Mouse (Mus musculus) spleen, adult 12 weeks (tissue): ENCODE measurements around the gene Cers1.
A peak's percentile ranks its signal among the peaks of the same experiment; 100 is the strongest.

Experiments used
- DNase-seq: peaks from one replicate; pipeline ENCODE4 v3.0.0; 2022; ENCODE audit warnings: low spot score

The Cers1 gene

DNA sequence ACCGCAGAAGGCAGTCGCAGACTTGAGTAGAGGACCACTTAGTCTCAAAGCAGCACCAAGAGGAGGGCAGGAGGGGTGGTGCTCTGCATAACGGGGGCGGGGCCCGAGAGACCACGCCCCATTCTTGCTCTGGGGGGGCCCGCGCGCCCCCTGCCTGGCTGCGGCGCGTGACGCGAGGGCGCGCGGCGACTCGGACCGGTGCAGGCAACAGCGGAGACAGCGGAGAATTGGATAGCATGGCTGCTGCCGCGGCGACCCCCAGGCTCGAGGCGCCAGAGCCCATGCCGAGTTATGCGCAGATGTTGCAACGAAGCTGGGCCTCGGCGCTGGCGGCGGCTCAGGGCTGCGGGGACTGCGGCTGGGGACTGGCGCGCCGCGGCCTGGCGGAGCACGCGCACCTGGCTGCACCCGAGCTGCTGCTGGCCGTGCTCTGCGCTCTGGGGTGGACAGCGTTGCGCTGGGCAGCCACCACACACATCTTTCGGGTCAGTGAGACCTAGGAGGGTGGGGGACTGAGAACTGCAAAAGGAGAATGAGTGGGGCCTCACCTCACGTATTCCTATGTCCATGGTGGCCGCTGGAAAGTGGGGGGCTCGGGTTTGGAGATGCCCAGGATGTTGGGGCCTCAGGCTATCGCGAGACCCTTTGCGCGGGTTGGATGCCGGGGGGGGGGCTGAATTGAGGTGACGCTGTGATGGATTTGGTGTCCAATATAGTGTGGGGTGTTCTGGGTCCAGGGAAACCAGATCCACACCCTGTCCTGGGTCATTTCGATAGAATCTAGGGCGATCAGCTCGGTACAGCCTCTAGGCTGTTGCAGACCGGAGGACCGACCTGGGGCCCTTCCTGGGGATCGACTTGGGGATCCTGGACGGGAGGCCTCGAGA, at the start of gene Cers1:
TSS of gene Cers1 (plus strand) at position 152 of the 887 bp plus-strand sequence.
- no peak for DNase-seq

DNA sequence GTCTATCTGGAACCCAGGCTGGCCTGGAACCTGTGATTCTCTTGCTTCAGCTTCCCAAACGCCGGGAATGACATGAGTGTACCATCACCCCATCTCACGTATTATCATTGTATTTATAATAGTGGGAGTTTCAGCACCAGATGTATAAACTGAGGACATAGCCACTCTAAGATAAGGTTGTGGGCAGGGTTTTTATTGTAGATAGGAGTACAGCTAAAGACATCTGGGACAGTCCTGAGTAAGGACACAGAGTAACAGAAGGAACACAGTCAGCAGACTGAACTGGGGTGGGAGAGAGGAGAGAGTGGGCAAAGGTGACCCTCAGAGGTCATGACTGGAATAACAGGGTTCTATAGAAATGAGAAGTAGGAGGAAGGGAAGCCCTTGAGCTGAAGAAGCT, 47.9 kb upstream of the Cers1 start:
- DNase-seq, result no peak

DNA sequence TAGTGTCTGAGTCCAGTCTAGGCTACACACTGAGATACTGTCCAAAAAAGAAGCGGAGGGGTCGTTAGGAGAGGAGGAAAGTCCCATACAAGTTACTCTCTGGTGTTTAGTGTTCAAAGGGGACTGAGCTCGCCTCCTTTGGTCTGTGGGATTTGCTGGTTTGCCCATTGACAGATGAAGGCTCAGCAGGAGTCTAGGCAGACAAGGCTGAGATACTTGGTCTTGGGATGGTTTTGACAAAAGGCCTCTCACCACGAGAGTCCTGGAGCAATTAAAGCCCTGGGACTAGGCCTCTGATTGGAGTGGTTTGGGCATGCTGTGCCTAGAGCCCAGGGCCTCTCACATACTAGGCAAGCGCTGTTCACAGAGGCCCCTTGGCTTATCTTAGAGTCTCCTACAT, 47.3 kb upstream of the Cers1 start:
- DNase-seq, result no peak

DNA sequence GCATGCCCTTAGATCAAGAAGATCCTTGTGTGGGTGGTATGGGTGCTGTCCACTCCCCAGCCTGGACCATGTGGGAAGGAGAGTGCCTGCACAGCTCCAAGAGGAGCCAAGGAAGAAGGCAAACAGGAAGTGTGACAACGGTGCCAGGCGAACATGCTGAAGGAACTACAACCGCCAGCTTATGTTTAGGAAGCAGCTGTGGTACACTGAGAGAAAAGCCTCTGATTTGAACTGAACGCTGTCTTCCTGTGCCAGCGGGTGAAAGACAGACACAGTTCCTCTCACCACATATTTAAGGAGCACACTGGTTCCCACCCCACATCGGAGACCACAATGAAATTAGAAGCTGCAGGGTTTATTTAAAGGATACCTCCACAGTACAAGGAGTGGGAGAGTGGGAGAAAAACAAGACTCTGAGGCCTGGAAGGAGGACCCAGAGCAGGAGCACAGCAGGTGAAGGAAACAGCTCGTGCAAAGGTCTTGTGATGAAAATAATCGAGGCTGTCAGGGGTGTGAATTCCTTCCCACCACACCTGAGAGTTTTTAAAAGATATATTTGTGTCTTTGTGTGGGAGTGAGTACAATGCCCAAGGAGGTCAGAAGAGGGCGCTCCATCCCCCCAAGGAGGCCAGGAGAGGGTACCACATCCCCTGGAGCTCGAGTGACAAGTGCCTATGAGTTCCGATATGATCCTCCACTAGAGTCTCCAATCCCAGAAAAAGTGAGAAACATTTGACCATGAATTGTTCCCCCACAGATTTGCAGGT, 46.6 kb upstream of the Cers1 start:
- no peak for DNase-seq

DNA sequence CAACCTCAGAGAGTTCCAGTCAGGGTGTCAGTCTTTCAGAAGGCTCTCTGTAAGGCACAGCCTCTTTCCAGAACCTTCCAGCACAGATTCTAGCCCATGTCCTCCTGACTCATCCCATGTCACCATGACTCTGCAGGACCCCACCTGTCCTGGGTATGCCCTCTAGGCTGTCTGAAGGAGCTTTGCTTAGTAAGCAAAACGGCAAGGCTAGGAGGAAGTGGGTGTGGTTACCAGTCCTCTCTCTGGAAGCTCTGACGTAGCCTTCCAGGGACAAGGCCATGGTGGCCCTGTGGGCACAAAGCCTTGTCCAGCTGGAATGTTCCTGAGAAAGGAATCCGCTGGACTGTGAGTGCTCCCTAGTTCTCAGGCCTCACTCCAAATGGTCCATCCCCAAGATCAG, 42.6 kb upstream of the Cers1 start:
- no peak for DNase-seq

DNA sequence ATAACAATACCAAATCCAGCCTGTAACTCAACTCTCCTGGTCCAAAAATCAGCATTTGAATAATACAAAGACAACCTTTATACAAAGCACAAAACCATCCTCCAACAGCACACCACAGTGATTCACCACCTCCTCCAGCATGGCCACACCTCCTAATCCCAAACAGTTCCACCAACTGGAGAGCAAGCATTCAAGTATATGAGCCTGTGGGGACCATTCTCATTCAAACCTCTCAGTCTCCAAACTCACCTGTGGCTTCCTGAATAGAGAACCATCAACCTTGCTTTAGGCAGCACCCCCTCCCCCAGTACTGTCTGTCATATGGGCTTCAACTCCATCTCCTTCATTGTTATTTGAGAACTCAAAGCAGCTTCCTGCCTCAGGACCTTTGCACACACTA, 41.2 kb upstream of the Cers1 start:
- DNase-seq, result no peak

DNA sequence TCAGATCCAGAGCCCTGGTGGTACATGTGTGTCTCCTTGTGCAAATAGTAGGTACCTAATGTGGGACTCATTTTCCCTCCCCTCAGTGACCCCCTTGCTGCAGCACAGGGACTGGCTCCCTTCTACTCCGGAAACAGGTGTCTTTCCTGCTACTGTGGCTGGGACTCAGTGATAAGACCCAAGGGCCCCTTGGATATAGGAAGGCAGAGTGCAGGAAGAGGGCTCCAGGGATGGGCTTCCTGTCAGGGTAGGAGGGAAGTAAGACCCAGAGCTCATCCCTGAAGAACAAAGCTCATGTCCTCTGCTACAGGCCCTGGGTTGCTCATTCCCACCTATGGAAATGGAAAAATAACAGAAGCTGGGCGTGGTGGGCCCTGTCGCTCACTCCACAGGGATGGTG, 39.1 kb upstream of the Cers1 start:
- no peak for DNase-seq

DNA sequence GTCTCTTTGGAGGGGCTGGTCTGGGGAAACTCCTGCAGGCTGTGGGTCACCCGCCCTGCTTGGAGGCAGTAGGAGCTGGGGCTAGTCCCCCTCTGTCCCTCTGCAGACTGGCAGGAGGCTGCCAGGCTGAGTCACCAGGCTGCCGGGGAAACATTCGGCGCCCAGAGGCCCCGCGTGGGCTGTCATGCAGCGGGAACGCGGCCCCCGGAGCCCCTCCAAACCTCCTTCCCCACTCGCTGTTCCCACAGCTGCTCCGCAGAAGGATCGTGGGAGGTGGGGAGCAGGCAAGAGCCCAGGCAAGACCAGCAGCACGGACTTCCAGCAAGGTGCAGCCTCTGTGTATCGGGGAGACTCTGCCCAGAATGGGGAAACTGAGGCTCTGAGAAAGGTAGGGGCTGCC, 37.4 kb upstream of the Cers1 start:
- no peak for DNase-seq

DNA sequence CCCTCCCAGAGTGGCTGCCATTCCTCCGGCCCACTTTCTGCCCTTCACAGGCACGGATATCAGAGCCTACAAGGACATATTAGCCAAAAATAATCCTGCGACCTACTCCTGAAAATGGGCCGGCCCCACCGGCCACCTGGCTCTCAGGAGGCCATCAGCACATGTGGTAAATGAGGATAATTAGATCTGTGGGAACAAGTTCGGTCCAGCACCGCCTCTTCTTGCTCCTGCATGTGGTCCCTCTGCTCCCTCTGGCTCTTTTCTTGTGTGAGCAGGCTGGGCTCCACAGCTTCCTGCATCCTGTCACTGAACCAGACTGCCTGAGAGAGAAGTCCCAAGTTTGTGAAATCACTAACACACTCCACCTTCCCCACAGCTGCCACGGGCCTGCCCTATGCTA, 36.3 kb upstream of the Cers1 start:
- no peak for DNase-seq

DNA sequence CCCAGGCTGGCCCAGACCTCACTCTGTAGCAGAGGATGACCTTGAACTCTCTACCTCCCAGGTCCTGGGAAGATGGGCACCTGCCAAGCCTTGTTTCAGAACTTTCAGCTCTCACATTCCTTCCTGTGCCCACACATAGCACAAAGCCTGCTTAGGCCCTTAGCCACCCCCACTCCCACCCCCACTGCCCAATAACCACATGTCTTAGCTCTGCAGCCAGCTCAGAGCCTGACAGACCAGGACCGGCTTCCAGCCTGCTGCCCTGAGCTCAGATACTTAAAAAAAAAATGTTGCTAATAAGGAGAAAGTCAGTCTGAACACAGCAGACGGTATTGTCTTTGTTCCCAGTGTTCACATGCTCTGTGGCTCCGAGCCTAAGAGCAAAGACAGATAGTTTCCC, 34.6 kb upstream of the Cers1 start:
- DNase-seq, result no peak

DNA sequence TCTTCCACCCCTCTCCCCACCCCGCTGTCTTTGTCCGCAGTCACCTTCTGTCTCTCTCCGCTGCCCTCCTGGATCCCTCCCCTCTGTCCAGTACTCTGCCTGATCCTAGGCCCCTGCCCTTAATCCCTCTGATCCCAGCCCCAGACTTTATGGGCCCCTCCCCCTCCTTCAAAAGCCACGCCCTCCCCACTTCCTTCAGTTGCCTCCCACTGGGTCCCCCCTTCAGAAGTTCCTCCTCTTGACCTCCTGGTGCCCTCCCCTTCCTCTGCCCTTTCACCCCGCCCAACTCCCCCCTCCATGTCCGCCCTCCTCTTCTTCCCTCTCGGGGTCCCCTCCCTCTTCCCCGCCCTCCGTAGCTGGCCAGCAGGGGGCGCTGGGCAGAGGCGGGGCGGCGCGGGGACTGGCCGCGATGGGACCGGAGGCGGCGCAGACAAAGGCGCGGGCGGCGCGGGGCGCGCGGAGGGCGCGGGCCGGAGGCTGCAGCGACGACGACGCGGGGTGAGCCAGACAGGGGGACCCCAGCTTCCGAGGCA, 32.9 kb upstream of the Cers1 start, which contains the start of gene Homer3:
TSS of gene Homer3 (plus strand) at position 225 of the 533 bp plus-strand sequence.
- peak; percentile 73 for DNase-seq

DNA sequence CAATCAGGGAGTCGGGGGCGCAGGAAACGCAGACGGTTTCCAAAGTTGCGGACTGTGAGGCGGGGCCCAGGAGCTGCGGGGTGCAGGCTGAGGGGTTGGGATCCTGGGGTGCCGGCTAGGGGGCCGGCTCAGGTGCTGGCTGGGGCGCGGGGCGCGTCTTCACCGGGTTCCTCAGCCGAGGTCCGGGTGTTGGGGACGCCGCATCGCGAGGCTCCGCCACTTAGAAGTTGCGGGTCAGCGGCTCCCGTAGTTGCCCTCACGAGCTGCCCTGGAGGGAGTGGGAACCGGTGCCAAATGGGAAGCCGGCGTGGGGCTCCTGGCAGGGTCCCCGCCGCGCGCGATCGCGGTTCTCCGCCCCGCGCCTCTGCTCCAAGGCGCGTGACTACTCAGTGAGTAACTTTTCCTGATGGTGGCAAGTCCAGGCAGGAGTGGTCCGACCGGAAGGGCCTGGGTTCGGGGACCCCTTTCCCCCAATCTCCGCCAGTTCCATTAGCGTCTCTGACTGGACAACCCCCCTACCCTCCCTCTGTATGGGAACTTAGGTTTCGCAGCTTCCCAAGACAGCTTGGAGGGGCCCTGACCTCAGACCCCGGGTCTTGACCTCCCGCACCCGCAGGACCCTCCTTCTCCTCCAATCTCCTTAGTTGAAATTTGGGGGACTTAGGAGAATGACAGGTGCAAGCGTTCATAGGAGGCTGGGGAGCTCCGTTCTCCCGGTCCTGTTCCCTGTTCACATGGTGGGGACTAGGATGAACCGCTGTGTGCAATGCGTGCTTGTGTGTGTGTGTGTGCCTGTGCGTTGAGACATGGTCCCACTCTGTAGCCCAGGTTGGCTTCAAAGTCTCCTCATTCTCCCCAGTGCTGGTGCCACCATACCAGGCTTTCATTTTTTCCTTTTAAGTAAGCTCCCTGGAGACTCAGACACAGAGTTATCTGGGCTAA, 32.2 kb upstream of the Cers1 start:
- DNase-seq, result no peak

DNA sequence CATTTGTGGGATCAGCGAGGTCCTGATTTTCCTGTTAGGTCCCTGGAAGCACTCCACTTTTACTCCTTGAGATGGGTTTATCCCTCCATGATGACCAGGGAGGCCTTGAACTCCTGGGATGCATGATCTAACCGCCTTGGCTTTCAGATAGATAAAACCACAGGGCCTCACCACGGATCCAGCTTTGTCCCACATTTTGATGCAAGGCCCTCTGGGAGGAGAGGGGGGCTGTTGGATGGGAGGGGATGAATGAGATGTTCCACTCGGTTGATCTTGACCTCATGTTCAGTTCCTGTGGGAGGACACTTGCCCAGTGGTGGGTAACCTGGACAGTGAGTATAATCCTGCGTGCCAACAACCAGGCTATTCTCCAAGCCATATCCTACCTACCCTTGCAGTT, 31.2 kb upstream of the Cers1 start:
- DNase-seq, result no peak

DNA sequence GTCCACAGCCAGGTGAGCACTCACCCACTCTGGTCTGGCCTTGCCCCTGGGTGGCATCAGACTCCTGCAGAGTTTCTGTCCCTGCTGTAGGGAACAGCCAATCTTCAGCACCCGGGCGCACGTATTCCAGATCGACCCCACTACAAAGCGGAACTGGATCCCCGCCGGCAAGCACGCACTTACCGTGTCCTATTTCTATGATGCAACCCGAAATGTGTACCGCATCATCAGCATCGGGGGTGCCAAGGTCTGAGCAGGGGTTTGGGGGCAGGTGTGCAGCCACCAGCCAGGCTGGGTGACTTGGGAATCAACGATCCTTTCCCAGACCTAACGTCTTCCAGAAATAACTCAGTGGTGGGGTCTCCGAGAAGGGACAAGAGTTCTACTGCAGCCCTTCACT, 30.3 kb upstream of the Cers1 start:
- DNase-seq, result no peak

DNA sequence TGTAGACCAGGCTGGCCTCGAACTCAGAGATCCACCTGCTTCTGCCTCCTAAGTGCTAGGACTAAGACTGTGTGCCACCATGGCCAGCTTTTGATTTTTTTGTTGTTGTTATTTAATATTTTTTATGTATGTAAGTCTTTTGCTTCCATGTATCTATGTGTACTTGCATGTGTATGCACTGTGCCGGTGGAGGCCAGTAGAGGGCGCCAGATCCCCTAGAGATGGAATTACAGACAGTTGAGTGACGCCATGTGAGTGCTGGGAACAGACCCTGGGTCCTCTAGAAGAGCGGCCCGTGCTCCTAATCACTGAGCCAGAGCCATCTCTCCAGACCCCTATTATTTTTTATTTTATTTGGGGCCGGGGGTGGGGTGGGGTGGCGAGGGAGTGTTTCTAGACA, 28.8 kb upstream of the Cers1 start:
- DNase-seq, result no peak

DNA sequence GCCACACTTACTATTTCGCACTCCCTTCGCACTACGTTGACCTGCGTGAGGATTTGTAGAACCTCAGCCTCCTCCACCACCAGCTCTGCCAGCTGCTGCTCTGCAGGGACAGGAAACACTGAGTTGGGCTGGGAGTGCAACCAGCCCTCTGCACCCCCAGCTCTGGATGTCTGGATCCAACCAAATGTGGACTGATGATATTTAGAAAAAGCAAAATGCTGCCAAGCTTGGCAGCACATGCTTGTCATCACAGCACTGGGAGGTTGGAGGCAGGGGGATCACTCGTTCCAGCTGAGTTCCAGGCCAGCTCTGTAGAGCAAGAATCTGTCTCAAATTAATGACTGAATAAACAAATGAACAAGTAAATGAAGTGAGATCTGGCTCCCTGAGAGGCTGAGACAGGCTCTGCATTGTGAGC, 21.6 kb upstream of the Cers1 start:
- DNase-seq, result no peak

DNA sequence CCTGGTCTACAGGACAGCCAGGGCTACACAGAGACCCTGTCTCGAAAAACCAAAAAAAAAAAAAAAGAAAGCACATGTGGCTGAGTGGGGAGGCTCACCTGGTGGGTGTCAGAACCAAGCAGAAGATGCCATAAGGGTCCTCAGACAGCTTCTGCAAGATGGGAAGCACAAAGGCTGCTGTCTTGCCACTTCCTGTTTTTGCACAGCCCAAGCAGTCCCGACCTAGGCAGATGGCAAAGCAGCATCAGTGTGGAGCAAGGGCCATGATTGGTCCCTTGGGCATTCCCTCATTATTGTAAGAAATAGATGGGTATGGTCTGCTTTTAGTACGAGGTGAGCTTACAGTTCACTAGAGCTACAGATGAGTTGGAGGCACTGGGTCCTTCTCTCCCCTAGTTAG, 14.7 kb upstream of the Cers1 start:
- no peak for DNase-seq

DNA sequence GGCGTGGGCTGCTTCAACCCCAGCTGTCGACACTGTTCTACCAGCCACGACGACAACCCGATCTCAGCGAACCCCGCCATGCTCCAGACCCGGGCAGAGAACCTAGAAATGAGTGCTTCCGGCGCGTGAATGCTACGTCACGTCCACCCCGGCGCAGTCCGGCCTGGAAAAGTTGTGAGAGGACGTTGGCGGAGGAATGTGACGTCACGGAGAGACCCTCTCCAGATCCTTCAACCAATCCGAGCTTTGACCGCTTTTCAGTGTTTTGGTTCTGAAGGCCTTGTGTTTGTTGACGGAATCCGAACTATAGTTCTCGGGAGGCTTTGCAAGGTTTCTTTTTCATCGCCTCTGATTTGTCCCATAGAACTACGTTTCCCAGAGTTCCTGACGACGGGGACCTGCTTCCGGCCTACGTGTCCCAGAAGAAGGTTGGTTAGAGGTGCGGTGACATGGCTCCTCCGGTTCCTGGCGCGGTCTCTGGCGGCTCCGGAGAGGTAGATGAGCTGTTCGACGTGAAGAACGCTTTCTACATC, 13.2 kb upstream of the Cers1 start, which contains the start of the genes Ddx49 and Cope:
TSS of gene Ddx49 (minus strand) at position 132 of the 533 bp plus-strand sequence.
TSS of gene Cope (plus strand) at position 161 of the 533 bp plus-strand sequence.
- peak; percentile 87 for DNase-seq

DNA sequence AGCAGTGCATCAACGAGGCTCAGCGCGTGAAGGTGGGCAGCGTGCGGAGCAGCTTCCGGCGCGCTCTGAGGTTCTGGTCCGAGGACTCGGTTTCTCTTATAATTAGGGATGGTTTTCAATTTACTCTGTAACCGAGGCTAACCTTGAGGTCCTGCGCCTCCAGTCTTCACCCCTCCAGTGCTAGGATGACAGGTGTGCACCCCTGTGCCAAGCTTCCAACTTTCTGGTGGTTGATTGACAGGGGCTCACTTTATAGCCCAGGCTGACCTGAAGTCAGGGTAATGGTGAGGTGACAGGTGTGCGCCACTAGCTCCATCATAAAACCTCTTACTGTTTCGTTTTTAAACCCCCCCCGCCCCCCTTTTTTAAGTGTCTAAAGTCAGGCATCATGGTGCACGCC, 12.7 kb upstream of the Cers1 start:
- DNase-seq, result no peak

DNA sequence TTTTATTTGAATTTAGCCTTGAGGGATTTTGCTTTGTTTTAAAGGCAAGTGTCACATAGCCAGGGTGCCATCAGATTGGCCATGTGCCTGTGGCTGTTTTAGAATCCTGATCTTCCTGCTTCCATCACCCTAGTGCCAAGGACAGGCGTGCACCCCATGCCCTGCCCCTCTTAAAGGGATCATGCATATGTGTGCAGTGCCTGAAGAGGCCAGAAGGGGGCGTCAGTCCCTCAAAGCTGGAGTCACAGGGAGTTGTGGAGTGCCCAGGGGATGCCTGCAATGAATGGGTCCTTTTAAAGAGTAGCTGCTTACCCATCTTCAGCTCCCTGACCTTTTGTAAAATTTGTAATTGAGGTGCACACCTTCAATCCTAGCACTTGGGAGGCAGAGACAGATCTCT, 6.3 kb upstream of the Cers1 start:
- DNase-seq, result no peak

DNA sequence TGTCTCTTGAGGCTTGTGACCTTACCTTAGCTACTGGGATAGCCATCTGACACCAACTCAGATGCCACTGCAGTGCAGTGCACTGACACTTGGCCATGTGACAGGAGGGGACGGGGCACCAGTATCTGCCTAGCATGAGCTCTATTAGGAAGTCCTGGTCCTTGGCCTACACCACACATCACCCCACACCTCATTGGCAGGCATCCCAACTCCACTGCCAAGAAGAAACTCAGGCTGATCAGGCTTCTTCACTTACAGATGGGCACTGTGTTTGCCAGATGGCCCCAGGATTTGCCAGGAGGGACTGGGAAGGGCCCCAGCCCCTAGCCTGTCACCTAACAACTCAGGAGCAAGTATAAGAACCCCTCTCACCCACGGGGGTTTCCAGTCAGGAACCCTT, 2.2 kb upstream of the Cers1 start:
- DNase-seq, result no peak
